Mouse (Mus musculus): ENCODE data around the gene Krtap4-7.

DNA sequence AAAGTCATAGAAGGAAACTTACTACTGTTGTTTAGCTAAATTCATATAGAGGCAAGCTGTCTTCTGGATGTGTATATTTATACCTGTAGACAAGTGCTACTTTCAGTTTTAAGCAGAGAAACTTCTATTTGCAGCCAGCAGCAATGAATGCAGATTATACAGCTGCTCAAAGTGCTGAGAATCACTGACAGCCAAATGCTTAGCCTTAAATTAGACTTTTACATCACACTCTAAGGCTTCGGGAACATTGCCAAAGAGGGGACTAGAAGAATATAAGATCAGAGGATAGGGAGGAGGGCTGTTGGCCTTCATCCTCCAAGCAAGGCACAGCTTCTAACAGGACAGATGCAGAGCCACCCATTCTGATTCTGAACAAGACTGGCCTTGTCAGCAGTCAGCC, 6.8 kb downstream of the Krtap4-7 start:
- TF ChIP-seq REST (IDR thresholded peaks at IDR 0.05; ENCODE audit: insufficient read depth, insufficient read length) (no peak), POLR2A (IDR thresholded peaks at IDR 0.05; ENCODE audit: insufficient read length, low read depth) (no peak), MYOG (IDR thresholded peaks at IDR 0.05; ENCODE audit: control insufficient read depth in 1 of 3, insufficient read depth in 1 of 3, insufficient read length in 2 of 3, low read depth in 2 of 3) (no peak), SRF (IDR thresholded peaks at IDR 0.05; ENCODE audit: control insufficient read depth, insufficient read length, low read depth) (no peak), MAX (IDR thresholded peaks at IDR 0.05; ENCODE audit: low read depth) (no peak)

All from myocyte (in vitro differentiated cells).